Mouse (Mus musculus) intestine, embryonic 16.5 days (tissue): ENCODE data around the gene Tapbp. TPM values are rescaled to one million over a fixed set of nuclear protein-coding genes. Genes with fewer than 3 reads are reported as not detected.

Source experiments
- ATAC-seq: fragments of 200-750 bp; cut with Nextera tagmentation; 2 replicates; pipeline ENCODE4 v1.8.0; 2017; ENCODE audit warnings: moderate TSS enrichment, moderate library complexity
- H3K27ac ChIP-seq: fragments of 300-500 bp; sonication (generic); 2 replicates; pipeline ENCODE4 v1.5.1; 2014; ENCODE audit warnings: mild to moderate bottlenecking, low read length
- H3K27me3 ChIP-seq: fragments of 300-500 bp; sonication (generic); replicated peaks from 2 replicates; pipeline ENCODE4 v1.6.1; 2014; ENCODE audit warnings: low read length, control low read depth, mixed read lengths; ENCODE audit not compliant: control insufficient read depth, insufficient read depth
- H3K36me3 ChIP-seq: fragments of 300-500 bp; sonication (generic); 2 replicates; pipeline ENCODE4 v1.6.1; 2014; ENCODE audit warnings: low read length, control low read depth; ENCODE audit not compliant: control insufficient read depth, insufficient read depth
- H3K4me1 ChIP-seq: fragments of 300-500 bp; sonication (generic); 2 replicates; pipeline ENCODE4 v1.6.1; 2014; ENCODE audit warnings: low read length, control low read depth, mixed read lengths; ENCODE audit not compliant: control insufficient read depth, insufficient read depth
- H3K4me2 ChIP-seq: fragments of 300-500 bp; sonication (generic); 2 replicates; pipeline ENCODE4 v1.6.1; 2014; ENCODE audit warnings: low read depth, low read length, control low read depth
- H3K4me3 ChIP-seq: fragments of 300-500 bp; sonication (generic); 2 replicates; pipeline ENCODE4 v1.5.1; 2014; ENCODE audit warnings: mild to moderate bottlenecking, low read length
- H3K9ac ChIP-seq: fragments of 300-500 bp; sonication (generic); 2 replicates; pipeline ENCODE4 v1.6.1; 2014; ENCODE audit warnings: low read depth, low read length
- H3K9me3 ChIP-seq: fragments of 300-500 bp; sonication (generic); 2 replicates; pipeline ENCODE4 v1.6.1; 2016; ENCODE audit warnings: low read length, control low read depth; ENCODE audit not compliant: control insufficient read depth
- WGBS: fragments of 180-500 bp; shearing (Covaris S2); extraction: QIAGEN DNeasy Blood & Tissue Kit; methylation state at CpG from one replicate; pipeline ENCODE4 v1.1.7; 2014; 5-methylcytosine and 5-hydroxymethylcytosine counted together
- microRNA-seq: library from miRNA; unstranded; fragments of <30 nt; microRNA quantifications from one replicate; pipeline ENCODE4, GENCODE M21; 2016
- polyA plus RNA-seq: library from polyadenylated mRNA; unstranded; fragments of >200 nt; fragmentation: Nextera tagmentation; extraction: Ambion mirVana; gene quantifications from 2 replicates; pipeline ENCODE4 v1.2.1, GENCODE M21; 2015

Tapbp gene
- polyA plus RNA-seq, 1 experiment from 2014 or later = 44.5 TPM

DNA sequence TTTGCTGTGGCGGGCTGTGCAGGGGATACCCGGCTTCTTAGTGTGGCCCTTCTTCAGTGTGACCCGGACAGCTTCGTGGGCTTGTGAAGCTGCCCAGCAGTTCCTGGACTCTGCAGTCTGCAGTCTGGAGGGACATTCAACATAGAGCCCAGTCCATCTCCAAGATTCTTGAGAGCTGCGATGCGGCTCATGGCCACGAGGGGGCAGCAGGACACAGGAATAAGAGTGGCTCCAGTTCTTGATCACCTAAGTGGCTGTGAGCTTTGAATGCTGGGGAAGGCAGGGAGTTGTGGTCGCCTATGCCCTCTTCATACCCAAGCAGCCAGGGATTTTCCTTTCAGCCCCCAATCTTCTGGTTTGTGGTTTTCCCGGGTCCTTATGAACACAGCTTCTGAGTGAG is 52.8 kb downstream of the Tapbp start:
- H3K27me3 ChIP-seq = no peaks in the 10 kb centered on the region
- no peaks in the 10 kb centered on the region; the same call in 1 of the 2 replicates for H3K36me3 ChIP-seq
- no peak overlapping the region for H3K27ac ChIP-seq
- H3K9ac ChIP-seq = no peak overlapping the region
- WGBS = 3% methylated on average over 9 of the region's 9 CpGs
- H3K4me2 ChIP-seq = no peak overlapping the region
- no peak overlapping the region for H3K4me3 ChIP-seq
- H3K9me3 ChIP-seq = no peaks in the 10 kb centered on the region
- no peaks in the 10 kb centered on the region for H3K4me1 ChIP-seq
- ATAC-seq = peak; percentile 83

DNA sequence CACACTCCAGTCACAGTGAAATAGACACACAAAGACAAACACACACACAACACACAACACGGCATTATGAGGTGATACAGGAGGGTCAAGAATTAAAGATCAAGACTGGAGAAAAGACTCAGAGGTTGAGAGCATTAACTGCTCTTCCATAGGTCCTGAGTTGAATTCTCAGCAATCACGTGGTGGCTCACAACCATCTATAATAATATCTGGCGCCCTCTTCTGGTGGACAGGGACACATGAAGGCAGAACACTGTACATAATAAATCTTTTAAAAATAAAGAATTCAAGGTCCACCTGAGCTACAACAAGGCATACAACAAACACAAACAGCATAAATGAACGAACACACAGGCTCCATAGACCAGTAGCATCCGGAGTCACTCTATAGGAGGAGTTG is 53.2 kb downstream of the Tapbp start:
- no peaks in the 10 kb centered on the region for H3K4me1 ChIP-seq
- no peaks in the 10 kb centered on the region; the same call in 1 of the 2 replicates for H3K36me3 ChIP-seq
- no peaks in the 10 kb centered on the region for H3K27me3 ChIP-seq
- H3K4me3 ChIP-seq = no peak overlapping the region
- H3K4me2 ChIP-seq = no peak overlapping the region
- no peak overlapping the region for H3K9ac ChIP-seq
- H3K27ac ChIP-seq = no peak overlapping the region
- 33% methylated on average over 5 of the region's 5 CpGs for WGBS
- no peaks in the 10 kb centered on the region for H3K9me3 ChIP-seq
- ATAC-seq = peak; percentile 70

DNA sequence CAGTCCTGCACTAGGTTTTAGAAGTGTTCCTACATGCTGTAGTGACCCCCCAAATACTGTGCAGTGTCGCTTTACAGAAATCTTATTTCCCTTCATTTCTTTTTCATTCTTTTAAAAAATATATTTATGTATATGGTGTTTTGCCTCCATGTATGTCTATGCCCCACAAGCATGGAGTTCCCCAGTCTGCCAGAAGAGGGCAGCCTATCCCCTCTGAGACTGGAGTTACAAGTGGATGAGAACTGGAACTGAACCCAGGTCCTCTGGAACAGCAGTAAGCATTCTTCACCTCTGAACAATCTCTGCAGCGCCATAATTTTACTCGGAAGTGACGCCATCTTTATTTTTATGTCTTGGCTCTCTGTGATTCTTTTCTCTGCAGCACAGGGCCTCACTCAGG is 53.7 kb downstream of the Tapbp start:
- Histone ChIP-seq H3K9ac (no peak overlapping the region), H3K36me3 (no peaks in the 10 kb centered on the region; the same call in 1 of the 2 replicates), H3K9me3 (no peaks in the 10 kb centered on the region), H3K4me3 (no peak overlapping the region), H3K4me2 (no peak overlapping the region), H3K27ac (no peak overlapping the region), H3K27me3 (no peaks in the 10 kb centered on the region), H3K4me1 (no peaks in the 10 kb centered on the region)
- ATAC-seq = no peak
- 73% methylated on average over 4 of the region's 4 CpGs for WGBS

DNA sequence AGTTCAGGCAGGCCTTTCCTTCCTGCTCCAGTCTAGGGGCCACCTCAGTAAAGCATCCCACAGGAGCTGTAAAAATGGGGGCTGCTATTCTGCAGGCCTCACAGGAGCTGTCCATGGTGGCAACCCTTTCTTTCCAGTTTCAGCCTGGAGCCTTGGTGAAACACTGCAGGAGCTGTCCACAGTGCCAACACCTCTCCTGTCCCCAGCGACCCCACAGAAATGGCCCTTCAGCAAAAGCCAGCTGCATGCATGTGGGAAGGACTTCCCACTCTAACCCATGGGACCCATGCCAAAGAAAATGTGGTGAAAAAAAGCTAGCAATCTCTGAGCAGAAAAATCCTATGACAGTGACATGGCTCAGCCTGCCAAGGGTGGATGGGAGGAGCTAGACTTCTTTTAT is 57.0 kb downstream of the Tapbp start:
- 0% methylated on average over 1 of the region's 1 CpGs for WGBS
- ATAC-seq = no peak
- H3K9ac ChIP-seq = no peak overlapping the region
- no peaks in the 10 kb centered on the region for H3K9me3 ChIP-seq
- H3K4me1 ChIP-seq = no peaks in the 10 kb centered on the region
- no peaks in the 10 kb centered on the region for H3K36me3 ChIP-seq
- H3K27ac ChIP-seq = no peak overlapping the region
- no peak overlapping the region for H3K4me2 ChIP-seq
- H3K27me3 ChIP-seq = peaks cover 1% of the 10 kb centered on the region
- H3K4me3 ChIP-seq = no peak overlapping the region

DNA sequence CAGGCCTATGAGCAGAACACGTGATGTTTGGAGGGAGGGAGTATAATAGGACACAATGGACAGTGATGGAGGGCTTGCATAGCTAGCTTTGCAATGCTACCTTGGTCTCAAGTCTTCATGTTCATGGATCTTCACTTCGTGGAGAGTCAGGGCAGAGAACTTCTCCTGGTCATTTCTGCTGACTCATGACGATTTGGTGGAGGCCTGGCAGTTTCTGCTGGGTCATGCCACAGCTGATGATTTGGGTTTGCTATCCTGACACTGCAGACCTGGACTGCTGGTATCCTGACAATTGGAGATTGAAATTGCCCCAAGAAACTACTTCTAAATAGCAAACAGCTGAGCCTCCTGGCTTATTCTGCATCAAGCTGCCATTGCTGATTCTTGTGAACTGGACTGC is 57.9 kb downstream of the Tapbp start:
- peaks cover 6% of the 10 kb centered on the region for H3K4me1 ChIP-seq
- peaks cover 10% of the 10 kb centered on the region for H3K27me3 ChIP-seq
- H3K9me3 ChIP-seq = no peaks in the 10 kb centered on the region
- H3K9ac ChIP-seq = no peak overlapping the region
- 61% methylated on average over 3 of the region's 3 CpGs for WGBS
- no peak overlapping the region for H3K4me2 ChIP-seq
- no peak overlapping the region for H3K4me3 ChIP-seq
- no peak for ATAC-seq
- no peaks in the 10 kb centered on the region for H3K36me3 ChIP-seq
- no peak overlapping the region for H3K27ac ChIP-seq

DNA sequence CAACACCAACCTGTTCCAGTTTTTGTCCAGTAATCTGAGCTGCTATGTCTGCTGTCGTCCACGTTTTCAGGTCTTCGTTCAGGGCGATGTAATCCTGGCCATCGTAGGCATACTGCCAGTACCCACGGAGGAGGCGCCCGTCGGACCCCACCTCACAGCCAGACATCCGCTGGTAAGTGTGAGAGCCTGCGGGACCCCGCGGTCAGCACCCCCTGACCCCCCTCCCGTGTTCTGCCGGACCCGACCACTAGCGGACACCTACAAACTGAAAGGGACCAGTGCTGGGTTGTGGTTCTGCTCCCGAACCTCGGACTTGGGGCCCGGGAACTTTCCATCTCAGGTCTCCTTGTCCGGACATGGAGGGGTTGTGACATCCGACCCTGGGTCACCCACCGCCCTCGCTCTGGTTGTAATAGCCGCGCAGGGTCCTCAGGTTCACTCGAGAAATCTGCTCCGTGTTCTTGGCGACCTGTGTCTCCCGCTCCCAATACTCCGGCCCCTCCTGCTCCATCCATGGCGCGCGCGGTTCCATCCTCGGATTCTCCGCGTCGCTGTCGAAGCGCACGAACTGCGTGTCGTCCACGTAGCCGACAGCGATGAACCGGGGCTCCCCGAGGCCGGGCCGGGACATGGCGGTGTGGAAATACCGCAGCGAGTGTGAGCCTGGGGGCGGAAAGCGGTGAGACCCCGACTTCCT is 62.3 kb downstream of the Tapbp start:
- Histone ChIP-seq H3K9me3 (no peaks in the 10 kb centered on the region), H3K4me3 (peak overlapping the region; percentile 56), H3K9ac (peak overlapping the region; percentile 69), H3K4me1 (peaks cover 13% of the 10 kb centered on the region), H3K4me2 (peak overlapping the region; percentile 74), H3K27ac (peak overlapping the region; percentile 63), H3K27me3 (peaks cover 12% of the 10 kb centered on the region), H3K36me3 (no peaks in the 10 kb centered on the region)
- WGBS = 2% methylated on average over 57 of the region's 57 CpGs
- ATAC-seq = peak; percentile 11; the same call in 1 of the 2 replicates

DNA sequence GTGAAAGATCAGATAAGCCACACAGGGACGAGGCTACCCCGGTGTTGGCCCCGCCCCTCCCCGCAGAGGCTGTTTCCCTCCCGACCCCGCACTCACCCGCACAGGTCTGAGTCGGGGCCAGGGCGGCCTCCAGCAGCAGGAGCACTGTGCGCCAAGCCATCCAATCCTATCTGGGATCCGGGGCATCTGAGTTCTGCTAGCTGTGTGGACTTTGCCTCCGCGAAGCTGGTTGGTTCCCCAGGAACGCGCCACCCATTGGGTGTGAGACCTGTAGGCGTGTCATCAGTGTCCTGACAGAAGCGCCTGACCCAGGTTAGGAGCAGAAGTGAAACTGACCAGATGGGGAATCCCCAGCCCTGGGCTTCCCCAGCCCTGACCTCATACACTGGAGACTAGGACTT is 62.9 kb downstream of the Tapbp start:
- no peaks in the 10 kb centered on the region for H3K9me3 ChIP-seq
- H3K27me3 ChIP-seq = peaks cover 12% of the 10 kb centered on the region
- H3K36me3 ChIP-seq = no peaks in the 10 kb centered on the region
- peak overlapping the region; percentile 74 for H3K4me2 ChIP-seq
- ATAC-seq = peak; percentile 94
- H3K4me3 ChIP-seq = peak overlapping the region; percentile 56
- H3K27ac ChIP-seq = peak overlapping the region; percentile 73
- peaks cover 15% of the 10 kb centered on the region for H3K4me1 ChIP-seq
- 0% methylated on average over 17 of the region's 17 CpGs for whole genome bisulfite sequencing
- H3K9ac ChIP-seq = peak overlapping the region; percentile 69

Small RNA genes within 50 kb of the gene (microRNA-seq; reads per million reads assigned to microRNA genes)
- gene Gm27740 = not detected

Other genes with a start within 250 kb of the Tapbp start
- 271 and 290 TPM in 2 replicates for gene Hnrnpm, start 229.0 kb upstream of the Tapbp start, polyA plus RNA-seq
- gene March2, start 197.2 kb upstream of the Tapbp start, polyA plus RNA-seq = 50.4 and 54.7 TPM in 2 replicates
- 193 and 220 TPM in 2 replicates for gene Rab11b, start 155.4 kb upstream of the Tapbp start, polyA plus RNA-seq
- gene Angptl4, start 134.1 kb upstream of the Tapbp start, polyA plus RNA-seq = 22.4 and 24.5 TPM in 2 replicates
- gene Kank3, start 105.4 kb upstream of the Tapbp start, polyA plus RNA-seq = 22.7 and 23.5 TPM in 2 replicates
- gene Rps28, start 91.3 kb upstream of the Tapbp start, polyA plus RNA-seq = 838 and 894 TPM in 2 replicates
- 533 and 550 TPM in 2 replicates for gene Ndufa7, start 91.3 kb upstream of the Tapbp start, polyA plus RNA-seq
- gene Cd320, start 72.8 kb upstream of the Tapbp start, polyA plus RNA-seq = 47.6 and 53.8 TPM in 2 replicates
- gene Gm7029, start 42.1 kb upstream of the Tapbp start, polyA plus RNA-seq = not detected in 2 replicates
- 5.9 and 7.0 TPM in 2 replicates for gene Kifc1, start 25.2 kb upstream of the Tapbp start, polyA plus RNA-seq
- 0.40 TPM in 1 of 2 replicates, not detected in the other for gene Platr17, start 10.8 kb upstream of the Tapbp start, polyA plus RNA-seq
- 37.6 and 41.6 TPM in 2 replicates for gene Daxx, start 6.5 kb upstream of the Tapbp start, polyA plus RNA-seq
- 12.9 and 15.0 TPM in 2 replicates for gene Zbtb22, start within 50 bp of the Tapbp start, polyA plus RNA-seq
- gene Rgl2, start 13.6 kb downstream of the Tapbp start, polyA plus RNA-seq = 24.4 and 25.9 TPM in 2 replicates
- 150 and 167 TPM in 2 replicates for gene Pfdn6, start 24.4 kb downstream of the Tapbp start, polyA plus RNA-seq
- 24.3 and 26.1 TPM in 2 replicates for gene Wdr46, start 24.8 kb downstream of the Tapbp start, polyA plus RNA-seq
- gene B3galt4, start 35.6 kb downstream of the Tapbp start, polyA plus RNA-seq = 12.6 and 15.5 TPM in 2 replicates
- 46.3 and 48.1 TPM in 2 replicates for gene Vps52, start 39.9 kb downstream of the Tapbp start, polyA plus RNA-seq
- gene Rps18, start 40.1 kb downstream of the Tapbp start, polyA plus RNA-seq = 1,753 and 1,902 TPM in 2 replicates
- 307 and 325 TPM in 2 replicates for gene H2-K1, start 84.4 kb downstream of the Tapbp start, polyA plus RNA-seq
- gene Ring1, start 108.8 kb downstream of the Tapbp start, polyA plus RNA-seq = 9.3 and 12.1 TPM in 2 replicates
- 66.0 and 66.7 TPM in 2 replicates for gene H2-Ke6, start 112.2 kb downstream of the Tapbp start, polyA plus RNA-seq
- 171 and 176 TPM in 2 replicates for gene Slc39a7, start 115.8 kb downstream of the Tapbp start, polyA plus RNA-seq
- 37.6 and 38.4 TPM in 2 replicates for gene Rxrb, start 115.9 kb downstream of the Tapbp start, polyA plus RNA-seq
- gene Col11a2, start 123.5 kb downstream of the Tapbp start, polyA plus RNA-seq = 0.20 and 0.45 TPM in 2 replicates
- gene H2-Oa, start 176.4 kb downstream of the Tapbp start, polyA plus RNA-seq = 0.62 and 0.95 TPM in 2 replicates
- gene H2-DMa, start 203.6 kb downstream of the Tapbp start, polyA plus RNA-seq = 13.4 and 15.3 TPM in 2 replicates
- 72.3 and 73.0 TPM in 2 replicates for gene Brd2, start 206.7 kb downstream of the Tapbp start, polyA plus RNA-seq
- gene H2-DMb2, start 227.4 kb downstream of the Tapbp start, polyA plus RNA-seq = 0.87 and 0.99 TPM in 2 replicates
- gene H2-DMb1, start 237.2 kb downstream of the Tapbp start, polyA plus RNA-seq = 3.0 and 3.6 TPM in 2 replicates